Mouse (Mus musculus) CD8-positive naive resting alpha-beta T cell, adult 57 days (primary cell): ENCODE measurements around the gene Herc2. TPM values are rescaled to one million over a fixed set of nuclear protein-coding genes. Genes with fewer than 3 reads are reported as not detected.

Experiments used
- total RNA-seq: library from RNA; stranded (reverse); gene quantifications from one replicate; pipeline ENCODE4 v1.2.4, GENCODE M21; 2023

Gene Herc2
- 91.1 TPM for total RNA-seq

DNA sequence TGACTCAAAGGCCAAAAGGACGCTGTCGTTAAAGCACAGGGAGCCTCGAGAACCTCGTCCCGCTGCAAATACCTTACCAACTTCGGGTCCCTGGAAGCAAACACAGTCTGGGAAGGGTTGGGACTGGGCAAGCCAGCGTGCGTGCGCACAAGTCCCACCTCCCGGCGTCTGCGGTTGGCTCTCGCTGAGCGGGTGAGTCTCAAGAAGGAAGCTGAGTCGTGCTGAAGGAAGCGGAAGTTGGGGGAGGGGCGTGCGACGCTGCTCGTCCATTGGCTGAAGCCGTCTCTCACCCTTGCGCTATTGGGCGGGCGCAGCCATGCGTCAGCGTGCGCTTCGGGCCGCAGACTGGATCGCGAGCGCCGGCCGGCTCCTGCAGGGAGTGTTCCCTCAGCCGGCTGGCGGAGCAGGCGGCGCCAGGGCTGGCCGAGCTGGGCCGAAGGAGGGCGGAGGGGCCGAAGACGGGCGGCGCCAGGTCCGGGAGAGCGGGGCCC lies at the start of gene Herc2:
Gene Herc2 (plus strand): TSS at position 366 of the 491 bp plus-strand sequence.

DNA sequence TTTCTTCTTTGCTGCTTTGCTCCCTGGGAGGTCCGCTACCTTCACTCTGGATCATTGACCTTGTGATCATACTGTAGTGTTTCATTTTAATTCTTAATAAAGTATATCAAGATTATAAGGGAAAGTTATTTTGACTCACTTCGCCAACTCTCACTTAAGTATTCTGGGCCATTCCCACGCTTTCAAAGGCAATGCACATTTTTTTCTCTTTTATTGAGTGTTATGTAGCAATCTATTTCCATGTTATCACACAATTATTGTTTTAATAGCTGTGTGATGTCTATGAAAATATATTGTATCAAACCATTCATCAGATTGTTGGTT lies 30.1 kb upstream of the Herc2 start, which contains the start of gene Nipa1:
Gene Nipa1 (minus strand): TSS at position 25 of the 324 bp plus-strand sequence.

DNA sequence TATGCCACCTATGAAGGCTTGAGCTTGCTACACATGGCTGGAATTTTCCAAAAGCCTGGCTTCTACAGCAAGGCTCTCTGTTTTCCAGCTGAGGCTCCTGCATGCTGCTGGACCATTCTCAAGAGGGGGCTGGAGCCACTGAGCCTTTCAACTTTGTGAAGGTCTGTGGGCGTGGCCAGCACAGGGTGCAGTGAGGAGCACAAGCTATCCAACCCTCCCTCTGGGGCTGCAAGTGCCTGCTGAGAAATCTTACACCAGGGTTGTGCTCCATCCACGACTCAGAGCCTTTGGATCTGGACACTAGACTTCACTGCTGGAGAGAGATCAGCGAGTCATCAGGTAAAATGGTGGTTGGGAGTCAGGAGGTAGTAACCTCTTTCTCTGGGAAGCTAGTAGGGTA lies 189.5 kb downstream of the Herc2 start, which contains the start of gene Oca2:
Gene Oca2 (plus strand): TSS at position 218 of the 400 bp plus-strand sequence.

Other genes with a start within 250 kb of the Herc2 start
- 8.2 TPM for gene Cyfip1, start 208.5 kb upstream of the Herc2 start, total RNA-seq
- gene Nipa2, start 87.7 kb upstream of the Herc2 start, total RNA-seq, result 34.3 TPM
- gene Nipa1, start 30.2 kb upstream of the Herc2 start, total RNA-seq, result 1.9 TPM
- not detected for gene Oca2, start 189.6 kb downstream of the Herc2 start, total RNA-seq